Mouse (Mus musculus): ENCODE measurements around the gene Col25a1. TPM values are rescaled to one million over a fixed set of nuclear protein-coding genes. Genes with fewer than 3 reads are reported as not detected.

Gene Col25a1
- polyA plus RNA-seq, 1 experiment from 2014 or later: 6.7 TPM

DNA sequence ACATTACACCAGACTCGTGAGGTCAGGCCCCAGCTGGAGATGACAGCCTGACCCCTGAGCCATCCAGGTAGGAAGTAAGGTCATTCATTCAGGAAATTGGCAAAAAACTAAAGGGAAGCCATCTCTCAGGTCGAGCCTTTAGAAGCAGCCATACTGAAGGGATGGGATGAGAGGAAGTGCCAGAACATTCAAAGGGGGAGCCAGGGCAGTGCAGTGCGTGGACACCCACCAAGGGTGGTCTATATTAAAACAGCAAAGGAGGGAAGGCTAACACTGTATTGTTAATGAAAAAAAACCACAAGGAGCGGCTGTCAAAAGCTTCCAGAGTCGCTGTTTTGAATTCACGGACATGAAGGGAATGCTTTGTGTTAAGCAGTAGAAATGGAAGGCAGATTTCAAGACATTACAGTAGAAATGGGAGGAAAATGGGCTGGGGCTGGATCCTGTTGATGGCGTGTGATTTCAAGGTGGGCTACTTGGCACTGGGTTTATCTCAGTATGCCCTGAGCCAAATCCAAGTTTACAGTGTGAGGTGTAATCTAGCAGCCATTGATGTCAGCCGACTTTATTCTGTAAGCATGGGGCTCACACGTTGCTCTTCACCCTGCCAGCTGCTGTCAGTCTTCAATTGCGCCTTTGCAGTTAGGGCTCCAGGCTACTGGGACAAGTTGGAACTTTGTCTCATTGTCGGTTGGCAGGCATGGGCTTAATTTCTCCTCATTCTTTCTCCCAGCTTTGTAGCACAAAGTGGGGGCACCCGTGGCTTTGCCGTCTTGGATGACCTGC is 312.7 kb downstream of the Col25a1 start:
- Histone ChIP-seq H3K4me3 (no peak overlapping the region), H3K27me3 (no peaks in the 10 kb centered on the region), H3K9me3 (no peaks in the 10 kb centered on the region), H3K4me1 (no peaks in the 10 kb centered on the region), H3K36me3 (no peaks in the 10 kb centered on the region), H3K9ac (replicated peaks) (no peak overlapping the region), H3K4me2 (replicated peaks) (no peak overlapping the region), H3K27ac (replicated peaks) (no peak overlapping the region)
- 68% methylated on average over 13 of the region's 13 CpGs for WGBS
- ATAC-seq (ENCODE audit: low FRiP score, low read depth): no peak

GRCm38 (mm10) chr3:130449864-130450263 is 318.6 kb downstream of the Col25a1 start:
- no peak overlapping the region for H3K27ac ChIP-seq (replicated peaks)
- no peaks in the 10 kb centered on the region for H3K36me3 ChIP-seq
- H3K4me2 ChIP-seq (replicated peaks): no peak overlapping the region
- WGBS: 74% methylated on average over 7 of the region's 7 CpGs
- no peaks in the 10 kb centered on the region for H3K9me3 ChIP-seq
- H3K4me3 ChIP-seq: no peak overlapping the region
- no peak for ATAC-seq (ENCODE audit: low FRiP score, low read depth)
- H3K9ac ChIP-seq (replicated peaks): no peak overlapping the region
- H3K4me1 ChIP-seq: peaks cover 3% of the 10 kb centered on the region; the same call in 1 of the 2 replicates
- H3K27me3 ChIP-seq: no peaks in the 10 kb centered on the region

DNA sequence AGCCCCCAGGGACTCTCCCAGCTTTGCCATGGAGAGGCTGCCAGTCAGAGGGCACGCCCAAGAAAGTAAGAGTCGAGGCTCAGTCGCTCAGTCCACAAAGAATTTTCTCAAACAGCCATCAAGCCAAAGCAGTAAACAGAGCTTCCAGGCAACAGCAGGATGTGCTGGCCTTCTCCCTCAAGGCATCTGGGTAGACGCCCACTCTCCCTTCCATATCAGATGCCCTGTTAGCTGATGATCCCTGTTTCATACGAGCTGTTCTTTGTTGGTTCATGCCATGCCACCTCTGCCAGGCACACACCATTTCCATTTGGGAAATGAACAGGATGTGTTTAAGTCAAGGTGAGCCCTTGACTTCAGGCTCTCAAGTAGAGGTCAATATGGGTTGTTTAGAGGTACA is 334.1 kb downstream of the Col25a1 start:
- Histone ChIP-seq H3K9ac (replicated peaks) (no peak overlapping the region), H3K4me2 (replicated peaks) (no peak overlapping the region), H3K36me3 (no peaks in the 10 kb centered on the region), H3K4me1 (no peaks in the 10 kb centered on the region), H3K27me3 (no peaks in the 10 kb centered on the region), H3K9me3 (peaks cover 8% of the 10 kb centered on the region; the same call in 1 of the 2 replicates), H3K27ac (replicated peaks) (no peak overlapping the region), H3K4me3 (no peak overlapping the region)
- ATAC-seq (ENCODE audit: low FRiP score, low read depth): no peak
- WGBS: 81% methylated on average over 5 of the region's 5 CpGs

DNA sequence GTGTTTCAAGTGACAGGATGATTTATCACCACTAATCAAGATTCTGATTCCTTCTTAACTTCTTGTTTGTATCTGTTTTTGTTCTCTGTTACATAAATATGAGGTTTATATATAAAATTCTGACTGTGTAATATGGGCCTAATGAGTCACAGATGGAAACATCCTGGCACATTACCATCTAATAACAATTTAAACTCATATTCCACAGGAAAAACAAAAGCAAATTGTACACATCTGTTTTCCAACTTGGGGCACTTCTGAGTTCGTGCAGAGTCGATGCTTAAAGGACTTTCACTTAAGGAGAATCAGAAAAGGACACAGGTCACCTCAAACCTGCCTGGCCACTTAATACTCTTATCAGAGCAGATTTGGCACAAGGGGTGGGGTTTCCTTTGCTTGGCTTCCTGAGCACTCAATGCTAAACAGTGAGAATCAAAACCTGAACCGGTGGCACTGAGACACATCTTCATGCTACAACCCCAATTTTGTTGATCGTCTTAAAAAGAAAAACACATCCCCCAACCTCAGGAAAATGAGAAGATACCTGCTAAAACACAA is 342.0 kb downstream of the Col25a1 start:
- no peaks in the 10 kb centered on the region for H3K27me3 ChIP-seq
- no peaks in the 10 kb centered on the region for H3K9me3 ChIP-seq
- no peak overlapping the region for H3K9ac ChIP-seq (replicated peaks)
- H3K4me2 ChIP-seq (replicated peaks): no peak overlapping the region
- ATAC-seq (ENCODE audit: low FRiP score, low read depth): no peak
- H3K4me3 ChIP-seq: no peak overlapping the region
- H3K4me1 ChIP-seq: no peaks in the 10 kb centered on the region
- no peaks in the 10 kb centered on the region for H3K36me3 ChIP-seq
- H3K27ac ChIP-seq (replicated peaks): no peak overlapping the region
- WGBS: 90% methylated on average over 4 of the region's 4 CpGs

DNA sequence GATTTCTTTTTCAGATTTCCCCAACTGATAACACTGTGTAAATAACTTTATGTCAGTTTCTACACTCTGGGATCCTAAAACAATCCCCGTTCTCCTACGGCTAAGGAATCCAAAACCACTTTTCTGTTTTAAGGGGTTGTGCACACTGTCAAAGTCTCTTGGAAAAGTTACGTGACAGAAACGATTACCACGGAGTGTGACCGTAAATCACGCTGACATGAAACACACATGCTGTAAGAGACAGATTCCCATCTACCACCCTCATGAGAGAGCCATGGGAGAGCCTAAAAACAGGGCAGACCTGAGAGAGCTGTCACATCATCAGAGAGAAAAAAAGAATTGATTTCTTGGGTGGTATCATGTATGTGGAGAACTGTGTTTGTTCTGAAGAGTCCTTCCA is 342.7 kb downstream of the Col25a1 start:
- H3K4me2 ChIP-seq (replicated peaks): no peak overlapping the region
- H3K36me3 ChIP-seq: no peaks in the 10 kb centered on the region
- WGBS: 90% methylated on average over 7 of the region's 7 CpGs
- ATAC-seq (ENCODE audit: low FRiP score, low read depth): no peak
- H3K9ac ChIP-seq (replicated peaks): no peak overlapping the region
- H3K27me3 ChIP-seq: no peaks in the 10 kb centered on the region
- H3K27ac ChIP-seq (replicated peaks): no peak overlapping the region
- H3K4me1 ChIP-seq: no peaks in the 10 kb centered on the region
- H3K4me3 ChIP-seq: no peak overlapping the region
- H3K9me3 ChIP-seq: no peaks in the 10 kb centered on the region

DNA sequence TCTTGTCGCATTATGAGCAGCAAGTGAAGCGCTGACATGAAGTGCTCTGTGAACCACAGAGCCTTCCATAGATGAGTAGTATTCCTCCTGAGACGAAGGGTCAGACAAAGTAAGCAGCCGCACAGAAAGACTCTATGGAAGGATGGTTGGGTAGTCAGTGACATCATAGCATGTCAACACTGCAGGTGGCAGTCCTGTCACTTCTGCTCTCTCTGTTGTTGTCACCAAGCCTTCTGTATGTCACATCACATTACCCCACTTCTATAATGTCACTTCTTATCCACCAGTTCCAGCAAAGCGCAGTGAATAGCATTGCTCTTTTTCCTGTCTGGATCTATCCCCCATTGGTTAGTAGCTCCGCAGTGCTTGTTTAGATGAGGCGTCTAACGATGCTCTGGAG is 351.2 kb downstream of the Col25a1 start:
- peak; percentile 54; the same call in 1 of the 2 replicates for ATAC-seq (ENCODE audit: low FRiP score, low read depth)
- Histone ChIP-seq H3K27ac (replicated peaks) (no peak overlapping the region), H3K27me3 (no peaks in the 10 kb centered on the region; the same call in 1 of the 2 replicates), H3K9me3 (no peaks in the 10 kb centered on the region), H3K4me2 (replicated peaks) (no peak overlapping the region), H3K36me3 (no peaks in the 10 kb centered on the region), H3K9ac (replicated peaks) (no peak overlapping the region), H3K4me1 (no peaks in the 10 kb centered on the region), H3K4me3 (no peak overlapping the region)
- 86% methylated on average over 8 of the region's 8 CpGs for WGBS

DNA sequence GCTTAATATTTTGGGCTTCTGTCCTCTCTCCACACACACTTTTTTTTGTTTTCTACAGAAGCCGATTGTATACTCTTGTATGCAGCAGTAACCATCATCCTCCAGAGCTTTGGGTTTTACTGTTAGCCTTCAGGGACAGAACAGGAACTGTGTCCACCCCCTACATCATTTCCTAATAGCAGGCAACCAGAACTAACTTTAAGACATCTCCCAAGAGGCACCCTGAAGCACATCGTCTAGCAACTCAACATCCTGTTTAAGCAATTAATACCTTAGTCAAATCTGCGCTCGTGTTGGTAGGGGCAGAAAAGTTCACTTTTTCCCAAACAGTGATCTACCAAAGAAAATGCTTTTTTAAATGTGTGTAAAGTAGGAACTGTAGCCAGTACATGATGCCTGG is 357.5 kb downstream of the Col25a1 start:
- Histone ChIP-seq H3K36me3 (no peaks in the 10 kb centered on the region), H3K4me1 (peaks cover 3% of the 10 kb centered on the region; the same call in 1 of the 2 replicates), H3K4me3 (no peak overlapping the region), H3K9ac (replicated peaks) (no peak overlapping the region), H3K4me2 (replicated peaks) (no peak overlapping the region), H3K27me3 (no peaks in the 10 kb centered on the region; the same call in 1 of the 2 replicates), H3K9me3 (no peaks in the 10 kb centered on the region), H3K27ac (replicated peaks) (no peak overlapping the region)
- no peak for ATAC-seq (ENCODE audit: low FRiP score, low read depth)
- 93% methylated on average over 4 of the region's 4 CpGs for WGBS

DNA sequence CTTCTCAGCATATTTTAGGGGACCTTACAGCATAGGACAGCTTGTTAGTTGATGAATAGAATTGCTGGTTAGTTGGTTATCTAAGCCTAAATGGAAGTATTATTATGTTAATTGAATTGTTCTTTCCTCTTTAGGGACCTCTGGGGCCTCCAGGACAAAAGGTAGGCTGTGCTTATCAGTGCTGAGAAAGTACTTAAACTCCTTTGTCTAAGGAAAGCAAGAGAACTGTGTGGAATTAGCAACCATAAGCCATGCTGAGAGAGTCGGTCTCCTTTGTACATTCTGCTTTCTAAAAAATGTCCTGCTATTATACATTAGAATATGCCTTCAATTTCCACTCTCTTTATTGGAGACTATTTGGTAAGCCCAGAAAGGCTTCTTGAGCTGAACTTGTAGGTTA is 362.9 kb downstream of the Col25a1 start:
- peaks cover 14% of the 10 kb centered on the region for H3K4me1 ChIP-seq
- no peaks in the 10 kb centered on the region for H3K27me3 ChIP-seq
- WGBS: 12% methylated on average over 1 of the region's 1 CpGs
- ATAC-seq (ENCODE audit: low FRiP score, low read depth): no peak
- no peaks in the 10 kb centered on the region for H3K36me3 ChIP-seq
- no peak overlapping the region for H3K4me3 ChIP-seq
- H3K9me3 ChIP-seq: no peaks in the 10 kb centered on the region
- H3K9ac ChIP-seq (replicated peaks): no peak overlapping the region
- H3K27ac ChIP-seq (replicated peaks): no peak overlapping the region
- H3K4me2 ChIP-seq (replicated peaks): no peak overlapping the region

DNA sequence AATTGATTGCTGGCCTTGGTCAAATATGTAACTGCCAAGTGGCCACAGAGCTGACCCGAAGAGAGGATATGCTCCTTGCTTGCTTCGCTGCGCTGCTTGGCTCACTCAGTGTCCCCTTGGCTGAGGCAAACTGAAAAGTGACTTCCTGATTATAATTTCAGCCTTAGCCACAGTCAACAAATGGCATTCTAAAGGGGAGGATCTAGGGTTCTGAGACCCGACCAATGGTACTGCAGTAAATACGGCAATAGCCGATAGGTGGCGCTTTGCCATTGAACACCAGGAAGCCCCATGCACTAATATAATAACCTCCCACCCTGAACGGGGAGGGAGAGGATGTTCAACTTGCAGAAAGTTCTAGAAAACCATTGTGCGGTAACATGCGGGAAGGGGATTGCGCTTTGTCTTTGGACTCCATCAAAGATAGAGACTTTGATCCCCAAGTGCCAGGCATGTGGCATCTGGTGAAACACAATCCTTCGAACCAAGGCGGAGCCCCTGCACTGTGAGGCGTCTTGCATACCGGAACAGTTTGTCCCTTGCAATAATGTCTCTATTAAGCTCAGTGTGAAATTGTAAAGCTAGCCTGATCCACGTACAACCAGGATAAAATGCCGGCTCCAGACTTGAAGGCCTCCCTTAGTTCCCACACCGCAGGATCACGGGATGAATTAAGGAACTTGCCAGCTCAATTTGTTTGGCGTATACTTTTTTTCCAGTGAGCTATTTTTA is 363.5 kb downstream of the Col25a1 start:
- WGBS: 67% methylated on average over 20 of the region's 20 CpGs
- H3K36me3 ChIP-seq: no peaks in the 10 kb centered on the region
- H3K27ac ChIP-seq (replicated peaks): no peak overlapping the region
- no peak overlapping the region for H3K4me3 ChIP-seq
- no peak overlapping the region for H3K9ac ChIP-seq (replicated peaks)
- H3K9me3 ChIP-seq: no peaks in the 10 kb centered on the region
- H3K4me2 ChIP-seq (replicated peaks): no peak overlapping the region
- H3K27me3 ChIP-seq: no peaks in the 10 kb centered on the region
- peaks cover 14% of the 10 kb centered on the region for H3K4me1 ChIP-seq
- peak; percentile 56; the same call in 1 of the 2 replicates for ATAC-seq (ENCODE audit: low FRiP score, low read depth)

DNA sequence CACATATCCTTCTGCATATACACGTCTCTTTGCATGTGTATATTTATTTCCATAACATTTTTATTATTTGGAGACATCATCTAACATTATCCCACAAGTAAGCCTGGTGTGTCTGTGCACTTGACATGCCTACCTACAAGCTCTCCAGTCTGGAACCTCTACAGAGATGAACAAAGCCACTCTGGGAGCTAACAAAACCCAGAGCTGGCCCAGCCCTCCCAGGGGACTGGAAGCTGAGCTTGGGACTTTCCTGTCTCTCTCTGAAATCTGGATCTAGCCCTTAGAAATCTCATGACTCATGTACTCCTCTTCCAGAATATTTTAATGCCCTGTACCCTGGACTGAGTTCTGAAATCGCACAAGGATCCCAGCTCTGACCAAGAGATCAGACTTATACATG is 365.7 kb downstream of the Col25a1 start:
- H3K9ac ChIP-seq (replicated peaks): no peak overlapping the region
- ATAC-seq (ENCODE audit: low FRiP score, low read depth): no peak
- no peak overlapping the region for H3K4me3 ChIP-seq
- H3K4me2 ChIP-seq (replicated peaks): no peak overlapping the region
- H3K36me3 ChIP-seq: no peaks in the 10 kb centered on the region
- no peaks in the 10 kb centered on the region for H3K9me3 ChIP-seq
- no peak overlapping the region for H3K27ac ChIP-seq (replicated peaks)
- peaks cover 18% of the 10 kb centered on the region for H3K4me1 ChIP-seq
- no peaks in the 10 kb centered on the region for H3K27me3 ChIP-seq
- 92% methylated on average over 2 of the region's 2 CpGs for WGBS

DNA sequence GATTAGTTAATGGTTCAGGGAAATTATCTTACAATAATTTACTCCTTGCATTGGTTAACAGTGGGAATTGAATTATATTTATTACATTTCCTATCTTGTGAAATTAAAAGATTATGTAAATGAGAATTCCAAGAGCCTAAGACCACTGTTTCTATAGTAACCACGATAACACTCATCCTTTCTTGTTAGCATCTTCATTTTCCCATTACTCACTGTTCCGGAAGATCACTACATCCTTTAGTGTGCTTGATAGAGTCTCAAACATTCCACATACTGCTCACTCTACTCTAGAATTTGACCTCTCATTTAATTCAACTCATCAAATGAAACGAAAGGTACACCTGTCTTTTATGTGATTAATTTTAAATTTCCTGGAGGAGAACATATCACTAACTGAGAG is 370.4 kb downstream of the Col25a1 start:
- WGBS: 29% methylated on average over 3 of the region's 3 CpGs
- Histone ChIP-seq H3K4me3 (no peak overlapping the region), H3K27ac (replicated peaks) (no peak overlapping the region), H3K9ac (replicated peaks) (no peak overlapping the region), H3K9me3 (no peaks in the 10 kb centered on the region), H3K36me3 (no peaks in the 10 kb centered on the region), H3K4me2 (replicated peaks) (no peak overlapping the region), H3K27me3 (no peaks in the 10 kb centered on the region), H3K4me1 (0 out of 2 replicates have a peak, but pooled peaks cover 4% of the 10 kb centered on the region)
- no peak for ATAC-seq (ENCODE audit: low FRiP score, low read depth)

DNA sequence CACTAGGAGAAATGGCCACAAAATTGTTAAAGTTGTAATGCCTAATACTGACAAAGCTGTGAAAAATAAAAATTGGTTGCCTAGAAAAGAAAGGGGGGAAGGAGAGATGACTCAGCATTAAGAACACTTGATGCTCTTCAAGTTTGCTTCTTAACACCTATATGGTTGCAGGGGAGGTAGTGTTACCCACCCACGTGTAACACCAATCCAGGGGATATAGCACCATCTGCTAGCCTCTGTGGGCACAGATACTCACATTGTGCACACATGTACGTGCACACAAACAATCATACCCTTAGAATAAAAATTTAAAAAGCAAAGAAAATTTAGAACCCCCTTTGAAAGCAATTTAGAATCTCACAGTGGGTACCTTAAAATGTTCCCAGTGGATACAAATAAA is 377.0 kb downstream of the Col25a1 start:
- 84% methylated on average over 2 of the region's 2 CpGs for WGBS
- Histone ChIP-seq H3K27me3 (no peaks in the 10 kb centered on the region), H3K9ac (replicated peaks) (no peak overlapping the region), H3K4me3 (no peak overlapping the region), H3K9me3 (no peaks in the 10 kb centered on the region), H3K27ac (replicated peaks) (no peak overlapping the region), H3K4me2 (replicated peaks) (no peak overlapping the region), H3K36me3 (no peaks in the 10 kb centered on the region), H3K4me1 (no peaks in the 10 kb centered on the region)
- ATAC-seq (ENCODE audit: low FRiP score, low read depth): no peak
